Mouse (Mus musculus) neural tube, embryonic 13.5 days (tissue): ENCODE data around the gene Tlr6. TPM values are rescaled to one million over a fixed set of nuclear protein-coding genes. Genes with fewer than 3 reads are reported as not detected.

Experiments
- ATAC-seq: fragments of 200-750 bp; cut with Nextera tagmentation; 2 replicates; pipeline ENCODE4 v1.8.0; 2017; ENCODE audit warnings: low read depth, mild to moderate bottlenecking, moderate TSS enrichment, moderate library complexity
- H3K27ac ChIP-seq: fragments of 300-500 bp; sonication (generic); replicated peaks from 2 replicates; pipeline ENCODE4 v1.5.1; 2015; ENCODE audit warnings: moderate library complexity, mild to moderate bottlenecking, inconsistent platforms
- H3K27me3 ChIP-seq: fragments of 300-500 bp; sonication (generic); 2 replicates; pipeline ENCODE4 v1.6.1; 2015; ENCODE audit warnings: mild to moderate bottlenecking, inconsistent platforms
- H3K36me3 ChIP-seq: fragments of 300-500 bp; sonication (generic); 2 replicates; pipeline ENCODE4 v1.6.1; 2015; ENCODE audit warnings: mild to moderate bottlenecking, inconsistent platforms
- H3K4me1 ChIP-seq: fragments of 300-500 bp; sonication (generic); replicated peaks from 2 replicates; pipeline ENCODE4 v1.6.1; 2015; ENCODE audit warnings: inconsistent platforms
- H3K4me2 ChIP-seq: fragments of 300-500 bp; sonication (generic); 2 replicates; pipeline ENCODE4 v1.6.1; 2015; ENCODE audit warnings: inconsistent platforms, mild to moderate bottlenecking, moderate library complexity
- H3K4me3 ChIP-seq: fragments of 300-500 bp; sonication (generic); 2 replicates; pipeline ENCODE4 v1.5.1; 2015; ENCODE audit warnings: mild to moderate bottlenecking, inconsistent platforms
- H3K9ac ChIP-seq: fragments of 300-500 bp; sonication (generic); 2 replicates; pipeline ENCODE4 v1.6.1; 2015; ENCODE audit warnings: moderate library complexity, mild to moderate bottlenecking, inconsistent platforms
- H3K9me3 ChIP-seq: fragments of 300-500 bp; sonication (generic); 2 replicates; pipeline ENCODE4 v1.6.1; 2016; ENCODE audit warnings: inconsistent platforms
- WGBS: fragments of 180-500 bp; shearing (Covaris S2); methylation state at CpG from one replicate; pipeline ENCODE4 v1.1.7; 2015; 5-methylcytosine and 5-hydroxymethylcytosine counted together
- polyA plus RNA-seq: library from polyadenylated mRNA; unstranded; fragments of >200 nt; fragmentation: Nextera tagmentation; extraction: Ambion mirVana; gene quantifications from 2 replicates; pipeline ENCODE4 v1.2.1, GENCODE M21; 2015

The Tlr6 gene
- 0.54 and 0.85 TPM in 2 replicates for polyA plus RNA-seq

DNA sequence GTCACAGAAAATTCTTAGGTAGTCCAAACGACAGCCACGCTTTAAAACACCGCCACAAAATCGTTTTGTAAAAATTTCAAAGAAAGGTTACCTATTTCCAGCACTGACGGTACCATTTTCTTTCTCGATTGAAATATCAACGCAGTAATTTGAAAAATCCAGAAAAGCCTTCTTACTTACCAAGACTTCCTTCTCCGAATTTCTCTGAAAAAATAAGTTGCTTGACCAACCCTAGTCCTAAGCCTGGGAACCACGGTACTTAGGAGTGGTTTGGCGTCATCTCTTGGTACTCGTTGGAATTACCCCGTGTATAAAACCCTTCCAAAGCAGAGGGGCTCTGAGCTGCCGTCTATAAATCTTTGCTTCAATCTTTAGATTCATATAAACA is at the start of gene Tlr6:
Gene Tlr6, minus strand, starts transcription at position 255 of the 388 bp plus-strand sequence.
- Histone ChIP-seq H3K9me3 (no peaks in the 10 kb centered on the region), H3K9ac (no peak within 1 kb of the TSS), H3K4me3 (no peak within 1 kb of the TSS), H3K27me3 (no peaks in the 10 kb centered on the region), H3K36me3 (no peaks in the 10 kb centered on the region), H3K4me2 (no peak within 1 kb of the TSS), H3K4me1 (no peaks in the 10 kb centered on the region), H3K27ac (no peak within 1 kb of the TSS)
- WGBS, result 85% methylated on average over 13 of the region's 13 CpGs
- no peak for ATAC-seq

DNA sequence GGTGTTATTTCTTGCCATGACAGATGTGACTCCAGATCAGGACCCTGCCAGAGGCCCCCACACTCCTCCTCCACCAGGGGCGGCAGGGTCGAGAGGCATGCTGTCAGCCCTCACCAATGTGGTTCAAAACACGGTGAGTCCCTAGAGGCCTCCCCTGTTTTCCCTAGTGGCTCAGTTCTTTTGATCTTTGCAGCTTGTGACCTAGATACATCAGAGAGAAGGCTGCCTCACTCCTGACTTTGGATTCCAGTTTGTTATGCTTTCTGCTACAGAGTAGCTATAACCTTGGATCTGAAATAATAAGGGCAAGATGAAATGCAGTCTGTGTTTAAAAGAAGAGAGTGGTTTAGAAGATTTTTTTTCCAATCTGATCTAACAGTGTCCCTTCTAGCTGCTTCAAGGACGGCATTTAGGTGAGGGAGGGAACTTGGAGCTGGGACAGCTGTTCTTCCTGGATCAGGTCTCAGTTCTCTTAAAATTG is 46.2 kb upstream of the Tlr6 start:
- H3K9ac ChIP-seq, result no peak overlapping the region

DNA sequence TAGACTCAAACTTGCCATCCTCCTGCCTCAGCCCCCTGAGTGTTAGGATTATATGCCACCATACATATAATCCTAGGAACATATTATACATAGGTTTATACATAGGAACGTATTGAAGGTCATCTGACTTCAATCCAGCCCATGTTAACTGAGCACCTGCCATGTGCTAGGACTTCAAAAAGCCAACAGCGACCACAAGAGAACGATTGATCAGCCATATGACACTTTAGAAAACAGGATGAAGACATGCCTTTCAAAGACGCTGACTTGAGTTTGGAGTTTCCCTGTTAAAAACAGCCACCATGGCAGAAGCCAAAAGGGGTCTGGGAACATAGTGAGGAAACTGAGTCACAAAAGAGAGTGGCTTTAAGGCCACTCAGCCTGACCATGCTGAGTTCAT is 45.4 kb upstream of the Tlr6 start:
- ATAC-seq, result no peak
- Histone ChIP-seq H3K4me1 (peaks cover 17% of the 10 kb centered on the region), H3K27ac (no peak overlapping the region)

More for the DNA sequence above, 46.2 kb upstream of the Tlr6 start:
- H3K4me2 ChIP-seq, result no peak overlapping the region
- no peaks in the 10 kb centered on the region for H3K36me3 ChIP-seq
- no peaks in the 10 kb centered on the region for H3K27me3 ChIP-seq
- no peak overlapping the region for H3K4me3 ChIP-seq
- H3K9me3 ChIP-seq, result no peaks in the 10 kb centered on the region
- no peak for ATAC-seq
- no peak overlapping the region for H3K27ac ChIP-seq
- peaks cover 17% of the 10 kb centered on the region for H3K4me1 ChIP-seq
- WGBS, result 30% methylated on average over 4 of the region's 4 CpGs

DNA sequence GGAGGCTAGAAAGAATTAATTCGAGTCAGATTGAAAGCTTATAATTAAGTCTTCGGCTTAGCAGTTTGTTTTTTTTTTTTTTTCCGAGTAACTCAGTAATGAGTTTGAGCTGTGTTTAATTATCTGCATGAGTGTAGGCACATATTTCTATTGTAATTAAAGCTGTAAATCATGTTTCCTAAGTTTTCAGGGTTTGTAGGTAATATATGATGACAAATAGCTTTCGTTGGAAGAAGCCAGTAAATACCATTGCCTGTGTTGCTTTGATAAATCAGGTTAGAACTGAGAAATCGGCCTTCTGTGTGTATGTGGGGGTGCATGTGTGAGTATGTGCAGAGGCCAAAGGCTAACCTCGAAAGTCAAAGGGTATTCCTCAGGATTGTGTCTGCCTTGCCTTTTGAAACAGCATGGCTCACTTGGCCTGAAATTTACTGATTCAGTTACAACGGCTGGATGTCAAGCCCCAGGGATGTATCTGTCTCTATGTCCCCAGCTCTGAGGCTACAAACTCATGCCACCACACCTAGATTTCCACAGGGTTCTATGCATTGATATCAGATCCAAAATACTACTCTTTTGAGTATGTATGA is 44.1 kb upstream of the Tlr6 start:
- WGBS, result 54% methylated on average over 7 of the region's 7 CpGs
- Histone ChIP-seq H3K27me3 (no peaks in the 10 kb centered on the region), H3K4me3 (no peak overlapping the region), H3K9me3 (no peaks in the 10 kb centered on the region), H3K4me1 (peaks cover 17% of the 10 kb centered on the region), H3K4me2 (no peak overlapping the region), H3K9ac (no peak overlapping the region), H3K36me3 (no peaks in the 10 kb centered on the region), H3K27ac (peak overlapping the region; percentile 33)
- peak; percentile 40; the same call in 1 of the 2 replicates for ATAC-seq

More for the DNA sequence above, 45.4 kb upstream of the Tlr6 start:
- no peaks in the 10 kb centered on the region for H3K27me3 ChIP-seq
- H3K9ac ChIP-seq, result no peak overlapping the region
- no peak overlapping the region for H3K4me2 ChIP-seq
- H3K4me3 ChIP-seq, result no peak overlapping the region
- no peaks in the 10 kb centered on the region for H3K36me3 ChIP-seq
- no peaks in the 10 kb centered on the region for H3K9me3 ChIP-seq
- 92% methylated on average over 4 of the region's 4 CpGs for WGBS

DNA sequence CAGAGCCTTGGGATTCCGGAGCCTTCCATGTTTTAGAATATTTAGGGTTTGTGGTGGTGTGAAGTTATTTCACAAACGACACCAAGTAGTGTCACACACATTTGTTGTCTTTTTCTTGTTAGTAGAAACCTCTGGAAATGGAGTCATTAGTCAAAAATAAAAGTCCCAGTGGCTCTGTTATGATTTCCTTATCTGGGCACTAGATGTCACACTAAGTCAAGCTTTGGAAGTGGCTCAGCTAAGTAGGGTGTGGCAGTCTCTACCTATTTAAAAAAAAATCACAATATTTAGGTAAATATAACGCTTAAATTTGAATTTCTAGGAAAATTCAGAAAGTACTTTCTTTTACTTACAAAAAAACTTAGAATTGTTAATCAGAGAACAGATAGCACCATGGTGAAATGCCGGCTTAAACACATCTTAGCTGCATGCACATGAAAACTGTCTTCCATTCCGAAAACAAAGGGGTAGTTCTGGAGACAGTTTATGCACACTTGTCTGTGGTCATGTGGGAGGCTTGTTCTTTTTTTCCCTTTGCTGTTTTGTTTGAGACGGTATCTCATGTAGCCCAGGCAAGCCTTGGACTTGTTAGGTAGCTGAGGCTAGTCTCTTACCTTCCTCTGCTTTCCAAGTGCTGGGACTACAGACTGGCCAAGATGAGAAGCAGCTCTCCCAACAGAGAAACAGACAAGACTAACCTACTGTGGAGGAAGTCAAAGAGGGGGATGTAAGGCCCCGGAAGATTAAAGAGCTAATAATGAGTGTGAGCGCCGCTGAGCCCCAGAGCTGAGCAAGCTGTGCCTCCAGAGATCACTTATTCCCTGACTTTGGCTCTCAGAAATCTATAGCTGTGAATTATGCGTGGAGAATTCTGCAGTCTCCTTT is 43.3 kb upstream of the Tlr6 start:
- peak; percentile 63; the same call in 1 of the 2 replicates for ATAC-seq
- H3K9me3 ChIP-seq, result no peaks in the 10 kb centered on the region
- no peak overlapping the region for H3K9ac ChIP-seq
- WGBS, result 50% methylated on average over 10 of the region's 10 CpGs
- peak overlapping the region; percentile 40 for H3K27ac ChIP-seq
- H3K27me3 ChIP-seq, result no peaks in the 10 kb centered on the region
- no peaks in the 10 kb centered on the region for H3K36me3 ChIP-seq
- no peak overlapping the region for H3K4me3 ChIP-seq
- H3K4me2 ChIP-seq, result 0 out of 2 replicates have a peak overlapping the region, but pooled peaks have one; percentile 7
- H3K4me1 ChIP-seq, result peaks cover 17% of the 10 kb centered on the region

DNA sequence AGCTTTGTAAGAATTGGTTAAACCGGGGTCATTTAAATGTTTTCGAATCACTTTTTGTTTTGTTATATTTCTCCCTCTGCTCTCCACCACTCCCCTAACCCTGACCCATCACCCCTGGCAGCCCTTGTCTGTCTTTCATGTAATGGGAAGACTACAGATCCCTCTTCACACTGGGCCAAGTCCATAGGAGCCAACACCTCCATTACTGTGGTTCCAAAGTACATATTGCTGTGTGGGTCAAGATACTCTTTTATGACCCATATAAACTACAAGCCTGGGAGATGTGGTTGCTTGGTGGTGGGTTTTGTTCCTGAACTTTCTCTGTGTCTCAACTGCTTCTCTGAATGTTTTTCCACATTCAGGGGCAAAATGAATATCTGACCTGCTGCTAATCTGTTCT is 35.5 kb upstream of the Tlr6 start:
- H3K9me3 ChIP-seq, result no peaks in the 10 kb centered on the region
- no peaks in the 10 kb centered on the region for H3K27me3 ChIP-seq
- ATAC-seq, result no peak
- H3K9ac ChIP-seq, result no peak overlapping the region
- no peaks in the 10 kb centered on the region for H3K4me1 ChIP-seq
- WGBS, result 96% methylated on average over 2 of the region's 2 CpGs
- H3K27ac ChIP-seq, result no peak overlapping the region
- no peak overlapping the region for H3K4me3 ChIP-seq
- H3K36me3 ChIP-seq, result no peaks in the 10 kb centered on the region
- no peak overlapping the region for H3K4me2 ChIP-seq

DNA sequence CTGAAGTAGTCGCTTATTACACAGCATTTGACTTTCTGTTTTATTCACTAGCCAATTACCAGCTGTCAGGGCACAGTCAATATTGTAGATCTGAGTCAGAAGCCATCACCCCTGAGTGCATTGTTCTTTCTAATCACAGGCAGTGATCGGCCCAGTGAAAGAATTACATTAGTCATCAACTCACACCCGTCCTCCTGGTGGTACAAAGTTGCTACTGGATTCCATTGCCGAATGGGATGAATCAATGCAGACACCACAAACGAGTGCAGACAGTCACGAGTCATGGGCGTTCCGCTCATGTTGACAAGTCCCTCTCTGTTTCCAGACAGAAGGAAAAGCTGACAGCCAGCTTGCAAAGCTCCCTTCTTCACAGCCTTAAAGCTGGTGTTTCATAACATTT is 32.6 kb upstream of the Tlr6 start:
- H3K9ac ChIP-seq, result no peak overlapping the region
- WGBS, result 66% methylated on average over 8 of the region's 8 CpGs
- H3K4me3 ChIP-seq, result no peak overlapping the region
- no peaks in the 10 kb centered on the region for H3K9me3 ChIP-seq
- H3K4me2 ChIP-seq, result no peak overlapping the region
- no peak for ATAC-seq
- H3K27me3 ChIP-seq, result no peaks in the 10 kb centered on the region
- peaks cover 4% of the 10 kb centered on the region; the same call in 1 of the 2 replicates for H3K4me1 ChIP-seq
- H3K36me3 ChIP-seq, result no peaks in the 10 kb centered on the region
- H3K27ac ChIP-seq, result no peak overlapping the region

DNA sequence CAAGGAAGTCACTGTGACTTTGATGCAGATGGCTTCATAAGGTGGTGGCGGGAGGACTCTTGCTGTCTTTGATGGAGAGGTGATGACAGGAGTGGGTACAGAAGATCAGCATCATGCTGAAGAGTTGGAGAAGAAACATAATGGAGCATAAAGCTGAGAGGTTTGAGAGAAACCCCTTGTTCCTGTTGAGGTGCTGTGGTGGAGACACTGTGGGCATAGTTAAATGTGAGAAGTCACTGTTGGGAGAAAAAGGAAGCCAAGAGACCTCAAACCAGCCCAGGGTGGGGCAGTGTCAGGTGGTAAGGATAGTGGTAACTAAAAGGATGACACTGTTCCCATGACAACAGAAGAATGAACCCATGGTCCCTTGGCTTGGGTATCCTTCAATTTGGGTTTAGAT is 30.0 kb upstream of the Tlr6 start:
- Histone ChIP-seq H3K9me3 (no peaks in the 10 kb centered on the region), H3K27ac (no peak overlapping the region), H3K4me1 (peaks cover 4% of the 10 kb centered on the region; the same call in 1 of the 2 replicates), H3K4me3 (no peak overlapping the region), H3K27me3 (no peaks in the 10 kb centered on the region), H3K9ac (no peak overlapping the region), H3K4me2 (no peak overlapping the region), H3K36me3 (no peaks in the 10 kb centered on the region)
- ATAC-seq, result no peak
- WGBS, result 97% methylated on average over 1 of the region's 1 CpGs

DNA sequence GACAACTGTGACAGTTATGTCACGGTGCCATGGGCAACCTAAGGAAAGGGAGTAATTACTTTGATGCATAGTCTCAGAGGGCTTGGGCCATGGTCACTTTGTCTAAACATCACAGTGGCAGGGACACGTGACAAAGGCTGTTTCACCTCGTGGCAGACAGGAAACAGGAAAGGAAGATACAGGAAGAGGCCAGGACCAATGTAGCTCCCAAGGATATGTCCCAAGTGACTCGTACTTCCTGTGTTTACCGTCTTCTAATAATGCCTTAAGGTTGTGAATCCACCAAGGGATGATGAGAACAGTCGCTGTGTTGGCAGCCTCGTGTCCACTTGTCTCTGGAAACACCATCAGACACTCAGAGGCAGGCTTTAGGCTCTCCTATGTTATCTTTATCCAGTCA is 26.1 kb upstream of the Tlr6 start:
- 83% methylated on average over 7 of the region's 7 CpGs for WGBS
- H3K9ac ChIP-seq, result no peak overlapping the region
- no peak overlapping the region for H3K4me3 ChIP-seq
- no peaks in the 10 kb centered on the region for H3K9me3 ChIP-seq
- no peaks in the 10 kb centered on the region for H3K36me3 ChIP-seq
- no peak for ATAC-seq
- H3K27me3 ChIP-seq, result no peaks in the 10 kb centered on the region
- H3K27ac ChIP-seq, result no peak overlapping the region
- peaks cover 4% of the 10 kb centered on the region; the same call in 1 of the 2 replicates for H3K4me1 ChIP-seq
- H3K4me2 ChIP-seq, result no peak overlapping the region

DNA sequence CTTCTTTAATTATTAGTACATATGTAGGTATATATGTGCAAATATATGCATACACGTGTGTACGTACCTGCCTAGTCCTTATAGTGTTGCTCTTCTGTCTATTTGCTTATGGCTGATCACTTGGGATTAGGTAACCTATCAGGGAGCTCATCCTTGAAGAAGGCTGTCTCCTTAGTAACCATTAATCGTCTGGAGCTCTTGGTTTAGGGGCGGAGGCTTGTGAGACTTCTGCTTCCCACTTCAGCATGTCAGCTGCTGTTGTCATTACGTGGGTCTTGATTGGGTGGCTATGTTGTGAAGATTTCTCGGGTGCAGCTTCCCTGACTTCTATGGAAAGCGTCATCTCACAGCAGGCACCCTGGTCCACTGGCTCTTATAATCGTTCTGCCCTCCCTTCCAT is 17.2 kb upstream of the Tlr6 start:
- Histone ChIP-seq H3K4me2 (no peak overlapping the region), H3K36me3 (no peaks in the 10 kb centered on the region), H3K4me3 (no peak overlapping the region), H3K27me3 (no peaks in the 10 kb centered on the region), H3K27ac (no peak overlapping the region), H3K9ac (no peak overlapping the region), H3K9me3 (no peaks in the 10 kb centered on the region), H3K4me1 (no peaks in the 10 kb centered on the region)
- WGBS, result 72% methylated on average over 8 of the region's 8 CpGs
- ATAC-seq, result no peak

DNA sequence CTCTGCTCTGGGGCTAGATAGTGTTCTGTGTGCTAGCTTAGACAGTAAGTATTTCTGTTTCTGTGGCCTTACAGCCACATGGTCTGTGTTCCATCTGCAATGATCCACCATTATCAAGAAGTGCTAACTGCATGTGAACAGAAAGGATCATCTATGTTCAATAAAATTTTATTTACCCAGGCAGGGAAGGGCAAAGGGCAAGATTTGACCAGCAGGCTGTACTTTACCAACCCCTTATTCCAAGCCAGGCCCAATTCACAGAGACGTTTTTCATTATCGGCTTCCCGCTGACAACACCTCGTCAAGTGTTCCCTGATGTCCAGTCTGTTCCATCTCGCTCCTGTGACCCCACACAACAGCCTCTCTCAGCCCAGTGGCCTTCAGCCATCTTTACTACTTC is 15.2 kb upstream of the Tlr6 start:
- no peak overlapping the region for H3K4me2 ChIP-seq
- H3K4me1 ChIP-seq, result peaks cover 4% of the 10 kb centered on the region
- H3K4me3 ChIP-seq, result no peak overlapping the region
- no peak overlapping the region for H3K27ac ChIP-seq
- H3K27me3 ChIP-seq, result peaks cover 8% of the 10 kb centered on the region
- ATAC-seq, result no peak
- no peak overlapping the region for H3K9ac ChIP-seq
- WGBS, result 71% methylated on average over 5 of the region's 5 CpGs
- no peaks in the 10 kb centered on the region for H3K9me3 ChIP-seq
- no peaks in the 10 kb centered on the region for H3K36me3 ChIP-seq
